Mouse (Mus musculus) neural tube, embryonic 15.5 days (tissue): Measurements from ENCODE around the gene Olfr665. TPM values are rescaled to one million over a fixed set of nuclear protein-coding genes. Genes with fewer than 3 reads are reported as not detected.
"Not testable (repeated sequence)": the region's sequence is repeated elsewhere in the genome, so short reads cannot be mapped to it uniquely, and the experiment has no call there.

Experiments
- ATAC-seq: fragments of 200-750 bp; cut with Nextera tagmentation; 2 replicates; pipeline ENCODE4 v1.8.0; 2017; ENCODE audit warnings: mild to moderate bottlenecking, moderate TSS enrichment, moderate library complexity; ENCODE audit not compliant: low FRiP score
- H3K27ac ChIP-seq: fragments of 300-500 bp; sonication (generic); replicated peaks from 2 replicates; pipeline ENCODE4 v1.5.1; 2015; ENCODE audit warnings: mild to moderate bottlenecking, inconsistent platforms
- H3K27me3 ChIP-seq: fragments of 300-500 bp; sonication (generic); replicated peaks from 2 replicates; pipeline ENCODE4 v1.6.1; 2015; ENCODE audit warnings: inconsistent platforms
- H3K36me3 ChIP-seq: fragments of 300-500 bp; sonication (generic); 2 replicates; pipeline ENCODE4 v1.6.1; 2015; ENCODE audit warnings: inconsistent platforms
- H3K4me1 ChIP-seq: fragments of 300-500 bp; sonication (generic); 2 replicates; pipeline ENCODE4 v1.6.1; 2015; ENCODE audit warnings: inconsistent platforms
- H3K4me2 ChIP-seq: fragments of 300-500 bp; sonication (generic); 2 replicates; pipeline ENCODE4 v1.6.1; 2015; ENCODE audit warnings: inconsistent platforms, mild to moderate bottlenecking, moderate library complexity
- H3K4me3 ChIP-seq: fragments of 300-500 bp; sonication (generic); replicated peaks from 2 replicates; pipeline ENCODE4 v1.5.1; 2015; ENCODE audit warnings: mild to moderate bottlenecking, inconsistent platforms
- H3K9ac ChIP-seq: fragments of 300-500 bp; sonication (generic); replicated peaks from 2 replicates; pipeline ENCODE4 v1.6.1; 2015; ENCODE audit warnings: mild to moderate bottlenecking, inconsistent platforms
- H3K9me3 ChIP-seq: fragments of 300-500 bp; sonication (generic); replicated peaks from 2 replicates; pipeline ENCODE4 v1.6.1; 2016; ENCODE audit warnings: inconsistent platforms
- WGBS: fragments of 180-500 bp; shearing (Covaris S2); methylation state at CpG from one replicate; pipeline ENCODE4 v1.1.7; 2015; ENCODE audit warnings: mixed read lengths; 5-methylcytosine and 5-hydroxymethylcytosine counted together
- polyA plus RNA-seq: library from polyadenylated mRNA; unstranded; fragments of >200 nt; fragmentation: Nextera tagmentation; extraction: Ambion mirVana; gene quantifications from 2 replicates; pipeline ENCODE4 v1.2.1, GENCODE M21; 2015

Gene Olfr665
- not detected in 2 replicates for polyA plus RNA-seq

DNA sequence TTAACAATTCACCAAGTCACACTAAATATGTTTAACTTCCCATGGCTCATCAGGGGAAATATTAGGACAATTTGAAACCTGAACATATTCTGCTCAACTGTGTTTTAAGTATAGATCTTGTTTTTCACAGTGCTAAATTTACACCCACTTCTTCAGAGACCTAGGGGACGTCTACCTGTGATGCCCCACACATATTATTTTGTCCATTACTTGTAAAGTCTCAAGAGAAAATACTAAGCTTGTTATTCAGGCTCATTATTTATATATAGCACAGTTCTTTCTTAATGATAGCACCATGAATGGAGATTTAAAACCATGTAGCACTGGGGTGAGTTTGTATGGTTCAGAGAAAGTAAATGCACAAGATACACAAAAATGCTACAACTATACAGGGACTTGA, at the start of gene Olfr665:
Gene Olfr665 (plus strand): TSS at position 301 of the 400 bp plus-strand sequence.
- no peak within 1 kb of the TSS for H3K27ac ChIP-seq
- WGBS = 51% methylated on average over 1 of the region's 1 CpGs

DNA sequence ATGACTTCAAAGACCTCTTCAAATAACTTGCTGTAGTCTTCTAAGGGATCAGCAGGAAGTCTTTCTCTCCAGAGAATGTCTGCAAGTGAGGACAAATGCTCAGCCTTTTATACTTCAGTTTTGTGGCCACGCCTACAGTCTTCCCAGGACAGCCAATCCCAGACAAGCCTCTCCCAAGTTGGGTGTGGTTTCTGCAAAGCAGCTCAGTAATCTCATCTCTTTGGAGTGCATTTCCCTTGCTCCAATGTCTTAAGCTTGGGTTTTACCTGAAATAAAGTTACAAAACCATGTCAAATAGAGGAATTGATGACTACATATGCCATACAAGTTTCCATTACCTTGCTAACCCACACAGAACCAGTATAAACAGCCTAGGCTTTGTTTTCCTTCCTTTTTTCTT, 35.3 kb upstream of the Olfr665 start, which contains the start of gene Usp17lb:
Gene Usp17lb (minus strand): TSS at position 101 of the 400 bp plus-strand sequence.
- Histone ChIP-seq H3K27me3 (no peaks in the 10 kb centered on the region), H3K4me2 (no peak within 1 kb of the TSS), H3K9ac (no peak within 1 kb of the TSS), H3K4me3 (no peak within 1 kb of the TSS), H3K4me1 (no peaks in the 10 kb centered on the region), H3K36me3 (no peaks in the 10 kb centered on the region), H3K27ac (no peak within 1 kb of the TSS), H3K9me3 (no peaks in the 10 kb centered on the region)
- WGBS = 62% methylated on average over 1 of the region's 1 CpGs
- ATAC-seq = no peak

More for the DNA sequence above, at the start of gene Olfr665:
- Histone ChIP-seq H3K36me3 (no peaks in the 10 kb centered on the region), H3K9me3 (no peaks in the 10 kb centered on the region), H3K4me3 (no peak within 1 kb of the TSS), H3K27me3 (no peaks in the 10 kb centered on the region), H3K9ac (no peak within 1 kb of the TSS), H3K4me1 (no peaks in the 10 kb centered on the region), H3K4me2 (no peak within 1 kb of the TSS)
- no peak for ATAC-seq

DNA sequence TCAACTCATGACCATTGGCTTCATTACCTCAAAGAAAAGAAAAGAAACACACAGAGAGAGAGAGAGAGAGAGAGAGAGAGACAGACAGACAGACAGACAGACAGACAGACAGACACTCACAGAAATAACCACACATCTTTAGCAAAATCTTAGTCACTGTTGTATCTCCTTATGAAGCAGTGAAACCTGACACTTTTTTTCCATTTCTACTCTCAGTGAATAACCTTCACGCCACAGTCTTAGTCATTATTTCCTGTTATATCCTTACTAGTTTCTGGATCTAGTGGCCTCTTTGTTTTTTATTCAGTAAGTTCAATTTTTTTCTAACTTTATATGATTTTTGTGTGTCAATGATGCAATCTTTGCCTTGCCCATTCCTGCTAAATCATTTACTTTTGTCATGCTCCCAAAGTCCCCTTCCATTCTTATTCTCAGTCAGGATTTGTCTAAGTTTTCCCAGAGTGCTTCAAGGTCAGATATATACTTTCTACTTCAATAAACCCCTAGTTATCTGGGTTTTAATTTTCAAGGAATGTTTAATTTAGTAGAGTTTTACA, 34.0 kb upstream of the Olfr665 start:
- H3K4me2 ChIP-seq = no peak overlapping the region
- no peaks in the 10 kb centered on the region for H3K9me3 ChIP-seq
- ATAC-seq = no peak
- H3K9ac ChIP-seq = no peak overlapping the region
- H3K27ac ChIP-seq = no peak overlapping the region
- H3K4me3 ChIP-seq = no peak overlapping the region
- WGBS = 86% methylated on average over 1 of the region's 1 CpGs
- no peaks in the 10 kb centered on the region for H3K36me3 ChIP-seq
- H3K4me1 ChIP-seq = no peaks in the 10 kb centered on the region
- no peaks in the 10 kb centered on the region for H3K27me3 ChIP-seq

DNA sequence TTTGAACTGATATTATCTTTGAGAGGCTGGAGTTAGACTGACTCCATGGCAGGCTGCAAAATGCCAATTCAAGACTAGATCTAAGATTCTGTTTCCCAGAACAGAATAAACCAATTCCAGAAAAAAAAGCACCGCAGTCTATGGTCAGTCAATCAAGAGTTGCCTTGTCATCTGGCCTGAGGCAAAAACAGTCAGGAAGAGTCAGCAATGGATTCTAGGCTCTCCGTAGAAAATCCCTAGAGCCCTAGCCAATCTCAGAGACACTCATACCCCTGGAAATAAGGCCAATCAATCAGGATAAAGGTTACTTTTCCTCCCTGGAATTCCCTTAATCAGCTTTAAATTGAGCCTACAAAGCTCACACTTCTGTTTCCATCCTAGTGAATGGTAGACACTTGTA, 26.3 kb upstream of the Olfr665 start:
- not testable (repeated sequence) for H3K9me3 ChIP-seq, ATAC-seq, H3K27ac ChIP-seq, H3K4me3 ChIP-seq, H3K4me1 ChIP-seq, H3K4me2 ChIP-seq, H3K36me3 ChIP-seq, H3K27me3 ChIP-seq, H3K9ac ChIP-seq
- WGBS = 88% methylated on average over 2 of the region's 2 CpGs

DNA sequence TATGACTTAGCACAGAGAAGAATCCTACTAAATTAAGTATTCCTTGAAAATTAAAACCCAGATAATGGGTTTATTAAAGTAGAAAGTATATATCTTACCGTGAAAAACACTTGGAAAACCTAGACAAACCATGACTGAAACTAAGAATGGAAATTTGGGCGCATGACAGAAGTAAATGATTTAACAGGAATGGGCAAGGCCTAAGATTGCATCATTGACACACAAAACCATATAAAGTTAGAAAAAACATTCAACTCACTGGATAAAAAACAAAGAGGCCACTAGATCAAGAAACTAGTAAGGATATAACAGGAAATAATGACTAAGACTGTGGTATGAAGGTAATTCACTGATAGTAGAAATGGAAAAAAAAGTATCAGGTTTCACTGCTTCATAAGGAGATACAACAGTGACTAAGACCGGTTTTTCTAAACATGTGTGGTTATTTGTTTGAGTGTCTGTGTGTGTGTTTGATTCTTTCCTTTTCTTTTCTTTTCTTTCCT, 22.5 kb upstream of the Olfr665 start:
- no peaks in the 10 kb centered on the region for H3K9me3 ChIP-seq
- WGBS = 81% methylated on average over 3 of the region's 3 CpGs
- no peak overlapping the region for H3K27ac ChIP-seq
- no peak for ATAC-seq
- H3K9ac ChIP-seq = no peak overlapping the region
- H3K27me3 ChIP-seq = no peaks in the 10 kb centered on the region
- H3K4me1 ChIP-seq = no peaks in the 10 kb centered on the region
- no peaks in the 10 kb centered on the region for H3K36me3 ChIP-seq
- no peak overlapping the region for H3K4me3 ChIP-seq
- no peak overlapping the region for H3K4me2 ChIP-seq

DNA sequence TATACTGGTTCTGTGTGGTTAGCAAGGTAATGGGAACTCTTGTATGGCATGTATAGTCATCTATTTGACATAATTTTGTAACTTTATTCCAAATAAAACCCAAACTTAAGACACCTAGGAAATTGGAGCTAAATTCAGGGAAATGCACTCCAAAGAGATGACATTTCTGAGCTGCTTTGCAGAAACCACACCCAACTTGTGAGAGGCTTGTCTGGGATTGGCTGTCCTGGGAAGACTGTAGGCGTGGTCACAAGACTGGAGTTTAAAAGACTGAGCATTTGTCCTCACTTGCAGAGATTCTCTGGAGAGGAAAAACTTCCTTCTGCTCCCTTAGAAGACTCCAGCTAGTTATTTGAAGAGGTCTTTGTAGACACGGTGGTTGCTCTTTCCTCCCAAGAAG, 21.1 kb upstream of the Olfr665 start, which contains the start of gene Usp17la:
Gene Usp17la (plus strand): TSS at position 301 of the 400 bp plus-strand sequence.
- not testable (repeated sequence) for H3K9ac ChIP-seq, H3K4me2 ChIP-seq, H3K36me3 ChIP-seq, H3K9me3 ChIP-seq, H3K27ac ChIP-seq, ATAC-seq, H3K4me1 ChIP-seq, H3K27me3 ChIP-seq, H3K4me3 ChIP-seq
- WGBS = 84% methylated on average over 2 of the region's 2 CpGs

DNA sequence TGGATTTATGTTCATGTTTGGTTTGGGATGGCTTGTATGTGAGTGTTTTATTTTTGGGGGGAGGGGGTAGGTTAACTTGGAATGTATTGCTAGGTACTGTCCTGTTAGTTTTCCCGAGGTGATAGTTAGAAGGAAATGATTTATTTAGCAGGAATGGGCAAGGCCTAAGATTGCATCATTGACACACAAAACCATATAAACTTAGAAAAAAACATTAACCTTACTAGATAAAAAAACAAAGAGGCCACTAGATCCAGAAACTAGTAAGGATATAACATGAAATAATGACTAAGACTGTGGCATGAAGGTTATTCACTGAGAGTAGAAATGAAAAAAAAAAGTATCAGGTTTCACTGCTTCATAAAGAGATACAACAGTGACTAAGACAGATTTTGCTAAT, 20.1 kb upstream of the Olfr665 start:
- no peak overlapping the region for H3K4me2 ChIP-seq
- no peaks in the 10 kb centered on the region for H3K4me1 ChIP-seq
- H3K9ac ChIP-seq = no peak overlapping the region
- 78% methylated on average over 1 of the region's 1 CpGs for WGBS
- no peak overlapping the region for H3K27ac ChIP-seq
- no peak for ATAC-seq
- no peaks in the 10 kb centered on the region for H3K9me3 ChIP-seq
- H3K4me3 ChIP-seq = no peak overlapping the region
- H3K27me3 ChIP-seq = no peaks in the 10 kb centered on the region
- no peaks in the 10 kb centered on the region for H3K36me3 ChIP-seq

DNA sequence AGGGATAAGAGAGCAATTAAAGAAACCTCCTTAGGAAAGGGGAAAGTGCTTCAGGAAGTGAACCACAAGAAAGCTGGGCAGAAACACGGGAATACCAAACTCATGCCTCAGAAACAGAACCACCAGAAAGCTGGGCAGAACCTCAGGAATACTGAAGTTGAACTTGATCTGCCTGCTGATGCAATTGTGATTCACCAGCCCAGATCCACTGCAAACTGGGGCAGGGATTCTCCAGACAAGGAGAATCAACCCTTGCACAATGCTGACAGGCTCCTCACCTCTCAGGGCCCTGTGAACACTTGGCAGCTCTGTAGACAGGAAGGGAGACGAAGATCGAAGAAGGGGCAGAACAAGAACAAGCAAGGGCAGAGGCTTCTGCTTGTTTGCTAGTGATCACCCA, 16.4 kb upstream of the Olfr665 start:
- 92% methylated on average over 3 of the region's 3 CpGs for WGBS

DNA sequence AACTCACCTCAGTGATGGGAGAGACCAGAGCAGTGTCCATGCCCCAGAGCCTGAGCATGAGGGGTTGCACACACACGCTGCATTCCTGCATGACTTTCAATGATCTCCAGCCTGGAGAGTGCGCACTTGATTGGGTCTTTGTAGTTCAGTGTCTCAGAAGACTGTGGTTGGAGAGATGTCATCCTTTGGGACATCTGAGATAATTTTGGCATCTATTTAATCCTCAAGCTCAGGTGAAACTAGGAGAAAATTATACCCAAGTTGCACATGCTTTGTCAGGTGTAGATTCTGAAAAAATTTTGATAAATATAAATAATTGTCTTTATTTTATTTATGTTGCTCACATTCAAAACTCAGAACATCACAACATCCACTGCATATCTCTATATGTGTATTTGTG, 18.0 kb downstream of the Olfr665 start, which contains the start of gene Olfr666:
Gene Olfr666 (minus strand): TSS at position 101 of the 400 bp plus-strand sequence.
- H3K27me3 ChIP-seq = no peaks in the 10 kb centered on the region

More for the DNA sequence above, 16.4 kb upstream of the Olfr665 start:
- Histone ChIP-seq H3K9ac (no peak overlapping the region), H3K27me3 (no peaks in the 10 kb centered on the region), H3K4me3 (no peak overlapping the region), H3K27ac (no peak overlapping the region), H3K4me2 (no peak overlapping the region), H3K4me1 (no peaks in the 10 kb centered on the region), H3K36me3 (no peaks in the 10 kb centered on the region), H3K9me3 (no peaks in the 10 kb centered on the region)
- ATAC-seq = no peak

DNA sequence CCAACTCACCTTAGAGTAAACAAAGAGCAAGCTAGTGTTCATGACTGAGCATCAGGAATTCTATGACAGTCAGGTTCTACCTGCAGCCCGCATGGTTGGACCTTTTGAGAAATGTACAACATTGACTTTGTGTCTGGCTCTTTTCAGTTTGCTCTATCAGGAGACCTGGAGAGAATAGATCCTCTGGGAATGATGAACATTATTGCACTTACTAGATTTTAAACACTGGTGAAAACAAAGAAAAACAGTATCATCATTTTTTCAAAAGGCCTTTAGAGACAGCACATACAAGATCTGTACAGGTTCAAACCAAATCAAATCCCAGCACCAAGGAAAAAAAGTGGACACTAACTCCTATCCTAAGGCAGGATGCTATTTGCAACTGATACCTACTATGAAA, 43.6 kb downstream of the Olfr665 start, which contains the start of gene Olfr667:
Gene Olfr667 (minus strand): TSS at position 101 of the 400 bp plus-strand sequence.
- no peak for ATAC-seq
- Histone ChIP-seq H3K4me3 (no peak within 1 kb of the TSS), H3K4me2 (no peak within 1 kb of the TSS), H3K9me3 (no peaks in the 10 kb centered on the region), H3K4me1 (no peaks in the 10 kb centered on the region), H3K27me3 (no peaks in the 10 kb centered on the region), H3K36me3 (no peaks in the 10 kb centered on the region), H3K27ac (no peak within 1 kb of the TSS), H3K9ac (no peak within 1 kb of the TSS)
- 87% methylated on average over 1 of the region's 1 CpGs for WGBS

More for the DNA sequence above, 18.0 kb downstream of the Olfr665 start, which contains the start of gene Olfr666:
- H3K4me1 ChIP-seq = no peaks in the 10 kb centered on the region
- H3K27ac ChIP-seq = no peak within 1 kb of the TSS
- no peak for ATAC-seq
- H3K4me3 ChIP-seq = no peak within 1 kb of the TSS
- no peaks in the 10 kb centered on the region for H3K9me3 ChIP-seq
- H3K9ac ChIP-seq = no peak within 1 kb of the TSS
- WGBS = 91% methylated on average over 2 of the region's 2 CpGs
- no peaks in the 10 kb centered on the region for H3K36me3 ChIP-seq
- H3K4me2 ChIP-seq = no peak within 1 kb of the TSS

DNA sequence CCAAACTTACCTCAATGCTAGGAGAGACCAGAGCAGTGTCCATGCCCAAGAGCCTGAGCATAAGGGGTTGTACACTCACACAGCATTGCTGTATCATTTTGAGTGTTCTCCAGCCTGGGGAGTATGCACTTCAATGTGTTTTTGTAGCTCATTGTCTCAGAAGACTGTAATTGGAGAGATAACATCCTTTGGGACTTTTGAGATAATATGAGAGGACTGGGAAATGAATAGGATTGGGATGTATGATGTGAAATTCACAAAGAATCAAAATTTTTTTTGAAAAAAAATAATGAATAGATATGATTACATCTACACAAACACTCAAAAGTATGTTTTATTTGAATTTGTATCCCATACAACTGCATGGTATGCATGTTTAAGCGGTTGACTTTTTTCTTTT, 50.1 kb downstream of the Olfr665 start, which contains the start of gene Olfr668:
Gene Olfr668 (minus strand): TSS at position 101 of the 400 bp plus-strand sequence.
- no peaks in the 10 kb centered on the region for H3K36me3 ChIP-seq

More for the DNA sequence above, 50.1 kb downstream of the Olfr665 start, which contains the start of gene Olfr668:
- no peaks in the 10 kb centered on the region for H3K4me1 ChIP-seq
- no peak for ATAC-seq
- no peak within 1 kb of the TSS for H3K27ac ChIP-seq
- no peak within 1 kb of the TSS for H3K4me3 ChIP-seq
- H3K9me3 ChIP-seq = no peaks in the 10 kb centered on the region
- 89% methylated on average over 1 of the region's 1 CpGs for WGBS
- H3K9ac ChIP-seq = no peak within 1 kb of the TSS
- no peaks in the 10 kb centered on the region for H3K27me3 ChIP-seq
- no peak within 1 kb of the TSS for H3K4me2 ChIP-seq
